Mouse (Mus musculus): ENCODE measurements around the gene Jade1. TPM values are rescaled to one million over a fixed set of nuclear protein-coding genes. Genes with fewer than 3 reads are reported as not detected.

Jade1 gene
- total and polyA plus RNA-seq, 3 experiments: 9.6 to 11.0 (median 10.7) TPM

GRCm38 (mm10) chr3:41554480-41555475 lies 753 bp upstream of the Jade1 start:
- no peaks in the 10 kb centered on the region for H3K27me3 ChIP-seq (replicated peaks)
- H3K4me1 ChIP-seq (ENCODE audit: control insufficient read depth in 1 of 2, insufficient read depth in 2 of 2): peaks cover 0 to 12% of the 10 kb centered on the region in 2 experiments; a peak in 3 of 4 replicates
- no peak for TF ChIP-seq MAX (IDR thresholded peaks at IDR 0.05; ENCODE audit: low read length)
- TF ChIP-seq RCOR1 (conservative IDR thresholded peaks at IDR 0.05; ENCODE audit: low read depth, low read length): no peak
- TF ChIP-seq MAFK (IDR thresholded peaks at IDR 0.05; ENCODE audit: insufficient replicate concordance, low read length): no peak
- no peak for TF ChIP-seq JUN (IDR thresholded peaks at IDR 0.05; ENCODE audit: insufficient read depth, low read depth, low read length)
- no peak for TF ChIP-seq KAT2A (IDR thresholded peaks at IDR 0.05; ENCODE audit: insufficient replicate concordance, low read length)
- TF ChIP-seq POLR2A (IDR thresholded peaks at IDR 0.05; ENCODE audit: low read depth, low read length): no peak
- TF ChIP-seq TBP (conservative IDR thresholded peaks at IDR 0.05; ENCODE audit: low read depth, low read length): no peak
- dilution Hi-C loops (cut with MboI; ENCODE audit: extremely low pct_ligation_motif_present, extremely low pct_unique_long_range_greater_than_20kb, low sequenced_read_pairs) (no loop called here), in situ Hi-C loops (cut with MboI; ENCODE audit: low pct_ligation_motif_present, low pct_unique_long_range_greater_than_20kb, low sequenced_read_pairs) (loop anchor here (25.0 kb wide), 1 partner anchor 192 kb away; no protein-coding TSS in a partner anchor)
- H3K9me3 ChIP-seq (replicated peaks; ENCODE audit: low read length): no peaks in the 10 kb centered on the region
- no peaks in the 10 kb centered on the region for H3K36me3 ChIP-seq (replicated peaks in 1 of 2; ENCODE audit: control insufficient read depth in 1 of 2, insufficient read depth in 1 of 2, low read length in 1 of 2)
- no peak overlapping the region for H3K4me3 ChIP-seq (replicated peaks in 1 of 3; ENCODE audit: low read depth in 2 of 3, low read length in 2 of 3, poor library complexity in 1 of 3)
- H3K4me2 ChIP-seq (ENCODE audit: insufficient read depth, low read depth, poor library complexity, severe bottlenecking): no peak overlapping the region
- H3K9ac ChIP-seq (ENCODE audit: insufficient read depth, low read depth): no peak overlapping the region
- no peak for DNase-seq (ENCODE audit: extremely low read depth)
- H3K27ac ChIP-seq (ENCODE audit: insufficient read depth, low read depth): no peak overlapping the region
- H3K79me2 ChIP-seq (replicated peaks; ENCODE audit: control insufficient read depth, extremely low read depth, insufficient read depth, poor library complexity, severe bottlenecking): no peaks in the 10 kb centered on the region

- in situ Hi-C loops (cut with MboI; ENCODE audit: low pct_ligation_motif_present, low pct_unique_long_range_greater_than_20kb, low sequenced_read_pairs) (loop anchor here (25.0 kb wide), 1 partner anchor 194 kb away; no protein-coding TSS in a partner anchor), dilution Hi-C loops (cut with MboI; ENCODE audit: extremely low pct_ligation_motif_present, extremely low pct_unique_long_range_greater_than_20kb, low sequenced_read_pairs) (no loop called here)
- H3K27me3 ChIP-seq (replicated peaks): no peaks in the 10 kb centered on the region
- no peak overlapping the region for H3K4me3 ChIP-seq (replicated peaks in 1 of 3; ENCODE audit: low read depth in 2 of 3, low read length in 2 of 3, poor library complexity in 1 of 3)
- TF ChIP-seq ZNF384 (IDR thresholded peaks at IDR 0.05; ENCODE audit: low read depth, low read length) (no peak), HCFC1 (IDR thresholded peaks at IDR 0.05; ENCODE audit: low read depth, low read length) (no peak), SIN3A (IDR thresholded peaks at IDR 0.05; ENCODE audit: low read length) (no peak)
- DNase-seq (ENCODE audit: extremely low read depth): no peak
- no peak overlapping the region for H3K27ac ChIP-seq (ENCODE audit: insufficient read depth, low read depth)
- H3K9ac ChIP-seq (ENCODE audit: insufficient read depth, low read depth): no peak overlapping the region
- H3K4me1 ChIP-seq (ENCODE audit: control insufficient read depth in 1 of 2, insufficient read depth in 2 of 2): peaks cover 0 to 12% of the 10 kb centered on the region in 2 experiments; a peak in 3 of 4 replicates
- no peaks in the 10 kb centered on the region for H3K9me3 ChIP-seq (replicated peaks; ENCODE audit: low read length)
- no peaks in the 10 kb centered on the region for H3K79me2 ChIP-seq (replicated peaks; ENCODE audit: control insufficient read depth, extremely low read depth, insufficient read depth, poor library complexity, severe bottlenecking)
- no peaks in the 10 kb centered on the region for H3K36me3 ChIP-seq (replicated peaks in 1 of 2; ENCODE audit: control insufficient read depth in 1 of 2, insufficient read depth in 1 of 2, low read length in 1 of 2)
- no peak overlapping the region for H3K4me2 ChIP-seq (ENCODE audit: insufficient read depth, low read depth, poor library complexity, severe bottlenecking)
These were observed 1.1 kb downstream of the Jade1 start for GRCm38 (mm10) chr3:41556451-41557266.
